Mouse (Mus musculus): ENCODE data around the gene Olfr1318. TPM values are rescaled to one million over a fixed set of nuclear protein-coding genes. Genes with fewer than 3 reads are reported as not detected.

Gene Olfr1318
- not detected in 2 replicates for polyA plus RNA-seq (2015; fragmentation: Nextera tagmentation; extraction: Ambion mirVana)

- Histone ChIP-seq H3K9ac (no peak within 1 kb of the TSS), H3K9me3 (no peaks in the 10 kb centered on the region), H3K4me1 (no peaks in the 10 kb centered on the region), H3K27ac (no peak within 1 kb of the TSS), H3K36me3 (no peaks in the 10 kb centered on the region), H3K27me3 (no peaks in the 10 kb centered on the region), H3K4me2 (no peak within 1 kb of the TSS), H3K4me3 (no peak within 1 kb of the TSS)
- no peak for ATAC-seq (ENCODE audit: borderline replicate concordance, extremely low read depth, low FRiP score, low TSS enrichment)
Observed at GRCm38 (mm10) chr2:112153898-112154297, at the start of gene Olfr1318. Olfr1318 (plus strand) TSS chr2:112154198.

- H3K9ac ChIP-seq = no peak within 1 kb of the TSS
- no peak within 1 kb of the TSS for H3K27ac ChIP-seq
- H3K9me3 ChIP-seq = no peaks in the 10 kb centered on the region
- no peaks in the 10 kb centered on the region for H3K36me3 ChIP-seq
- H3K4me2 ChIP-seq = no peak within 1 kb of the TSS
- H3K4me3 ChIP-seq = no peak within 1 kb of the TSS
- no peak for ATAC-seq (ENCODE audit: borderline replicate concordance, extremely low read depth, low FRiP score, low TSS enrichment)
- H3K4me1 ChIP-seq = no peaks in the 10 kb centered on the region
- 72% methylated on average over 1 of the region's 1 CpGs for WGBS
- no peaks in the 10 kb centered on the region for H3K27me3 ChIP-seq
Observed at GRCm38 (mm10) chr2:112115340-112115739, 38.7 kb upstream of the Olfr1318 start, which contains the start of gene Olfr1315-ps1. Olfr1315-ps1 (minus strand) TSS chr2:112115440.

- 73% methylated on average over 2 of the region's 2 CpGs for WGBS
- no peak within 1 kb of the TSS for H3K27ac ChIP-seq
- ATAC-seq (ENCODE audit: borderline replicate concordance, extremely low read depth, low FRiP score, low TSS enrichment) = no peak
- no peaks in the 10 kb centered on the region for H3K36me3 ChIP-seq
- H3K4me3 ChIP-seq = no peak within 1 kb of the TSS
- no peaks in the 10 kb centered on the region for H3K27me3 ChIP-seq
- no peaks in the 10 kb centered on the region for H3K9me3 ChIP-seq
- H3K4me2 ChIP-seq = no peak within 1 kb of the TSS
- no peaks in the 10 kb centered on the region for H3K4me1 ChIP-seq
- H3K9ac ChIP-seq = no peak within 1 kb of the TSS
Observed at GRCm38 (mm10) chr2:112134877-112135276, 19.1 kb upstream of the Olfr1318 start, which contains the start of gene Olfr1316. Olfr1316 (minus strand) TSS chr2:112134977.

GRCm38 (mm10) chr2:112140029-112140428, 14.0 kb upstream of the Olfr1318 start, which contains the start of gene Olfr1317:
Olfr1317 (plus strand) TSS chr2:112140329.
- H3K27me3 ChIP-seq = no peaks in the 10 kb centered on the region
- H3K9me3 ChIP-seq = no peaks in the 10 kb centered on the region
- no peak within 1 kb of the TSS for H3K4me3 ChIP-seq
- no peak within 1 kb of the TSS for H3K27ac ChIP-seq
- H3K36me3 ChIP-seq = no peaks in the 10 kb centered on the region
- H3K9ac ChIP-seq = no peak within 1 kb of the TSS
- no peak for ATAC-seq (ENCODE audit: borderline replicate concordance, extremely low read depth, low FRiP score, low TSS enrichment)
- H3K4me1 ChIP-seq = no peaks in the 10 kb centered on the region
- 78% methylated on average over 2 of the region's 2 CpGs for WGBS
- no peak within 1 kb of the TSS for H3K4me2 ChIP-seq

DNA sequence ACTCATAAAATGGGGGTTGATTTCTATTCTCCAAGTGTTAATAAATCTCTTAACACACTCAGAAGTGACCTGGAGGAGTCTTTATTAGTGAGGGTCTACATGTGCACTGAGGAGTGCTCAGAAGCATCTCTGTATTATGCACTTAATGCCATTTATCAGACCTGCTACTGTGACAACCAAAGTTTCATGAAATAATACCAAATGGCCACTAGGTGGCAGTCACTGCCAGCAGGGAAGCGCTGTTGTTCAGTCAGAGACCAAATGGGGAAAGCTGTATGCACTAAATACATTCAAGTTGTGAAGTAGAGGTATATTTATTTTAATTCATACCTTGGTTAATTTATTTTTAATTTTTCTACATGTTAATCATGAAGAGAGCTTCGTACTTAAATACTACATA, 42.9 kb downstream of the Olfr1318 start:
- H3K4me3 ChIP-seq = no peak overlapping the region
- no peaks in the 10 kb centered on the region for H3K4me1 ChIP-seq
- no peak overlapping the region for H3K9ac ChIP-seq
- H3K27me3 ChIP-seq = no peaks in the 10 kb centered on the region
- no peaks in the 10 kb centered on the region for H3K9me3 ChIP-seq
- no peak for ATAC-seq (ENCODE audit: borderline replicate concordance, extremely low read depth, low FRiP score, low TSS enrichment)
- WGBS = 0% methylated on average over 2 of the region's 2 CpGs
- no peak overlapping the region for H3K27ac ChIP-seq
- no peak overlapping the region for H3K4me2 ChIP-seq
- no peaks in the 10 kb centered on the region for H3K36me3 ChIP-seq

GRCm38 (mm10) chr2:112203056-112203455, 49.1 kb downstream of the Olfr1318 start:
- no peaks in the 10 kb centered on the region for H3K4me1 ChIP-seq
- WGBS = 44% methylated on average over 6 of the region's 6 CpGs

More at GRCm38 (mm10) chr2:112203056-112203455, 49.1 kb downstream of the Olfr1318 start:
- Histone ChIP-seq H3K4me2 (no peak overlapping the region), H3K9me3 (no peaks in the 10 kb centered on the region), H3K4me3 (no peak overlapping the region), H3K27ac (no peak overlapping the region), H3K36me3 (no peaks in the 10 kb centered on the region), H3K27me3 (no peaks in the 10 kb centered on the region), H3K9ac (no peak overlapping the region)
- ATAC-seq (ENCODE audit: borderline replicate concordance, extremely low read depth, low FRiP score, low TSS enrichment) = no peak; the same call in 1 of the 2 replicates

Other genes with a start within 250 kb of the Olfr1318 start
- not detected in 2 replicates for gene Olfr1306, start 237.9 kb upstream of the Olfr1318 start, polyA plus RNA-seq (2015; fragmentation: Nextera tagmentation; extraction: Ambion mirVana)
- 0.01 TPM in 1 of 2 replicates, not detected in the other for gene Olfr1307, start 204.8 kb upstream of the Olfr1318 start, polyA plus RNA-seq (2015; fragmentation: Nextera tagmentation; extraction: Ambion mirVana)
- not detected in 2 replicates for gene Olfr1308, start 189.3 kb upstream of the Olfr1318 start, polyA plus RNA-seq (2015; fragmentation: Nextera tagmentation; extraction: Ambion mirVana)
- not detected in 2 replicates for gene Olfr1309, start 163.9 kb upstream of the Olfr1318 start, polyA plus RNA-seq (2015; fragmentation: Nextera tagmentation; extraction: Ambion mirVana)
- gene Olfr1310, start 141.5 kb upstream of the Olfr1318 start, polyA plus RNA-seq (2015; fragmentation: Nextera tagmentation; extraction: Ambion mirVana) = not detected in 2 replicates
- not detected in 2 replicates for gene Olfr1311, start 129.8 kb upstream of the Olfr1318 start, polyA plus RNA-seq (2015; fragmentation: Nextera tagmentation; extraction: Ambion mirVana)
- not detected in 2 replicates for gene Olfr1312, start 104.0 kb upstream of the Olfr1318 start, polyA plus RNA-seq (2015; fragmentation: Nextera tagmentation; extraction: Ambion mirVana)
- not detected in 2 replicates for gene Olfr1313, start 76.4 kb upstream of the Olfr1318 start, polyA plus RNA-seq (2015; fragmentation: Nextera tagmentation; extraction: Ambion mirVana)
- gene Olfr1314, start 57.4 kb upstream of the Olfr1318 start, polyA plus RNA-seq (2015; fragmentation: Nextera tagmentation; extraction: Ambion mirVana) = not detected in 2 replicates
- not detected in 2 replicates for gene Olfr1315-ps1, start 38.8 kb upstream of the Olfr1318 start, polyA plus RNA-seq (2015; fragmentation: Nextera tagmentation; extraction: Ambion mirVana)
- gene Olfr1316, start 19.2 kb upstream of the Olfr1318 start, polyA plus RNA-seq (2015; fragmentation: Nextera tagmentation; extraction: Ambion mirVana) = not detected in 2 replicates
- not detected in 2 replicates for gene Olfr1317, start 13.9 kb upstream of the Olfr1318 start, polyA plus RNA-seq (2015; fragmentation: Nextera tagmentation; extraction: Ambion mirVana)
- gene Lpcat4, start 85.3 kb downstream of the Olfr1318 start, polyA plus RNA-seq (2015; fragmentation: Nextera tagmentation; extraction: Ambion mirVana) = 16.3 and 17.3 TPM in 2 replicates
- not detected in 2 replicates for gene Nutm1, start 105.1 kb downstream of the Olfr1318 start, polyA plus RNA-seq (2015; fragmentation: Nextera tagmentation; extraction: Ambion mirVana)
- gene Nop10, start 107.7 kb downstream of the Olfr1318 start, polyA plus RNA-seq (2015; fragmentation: Nextera tagmentation; extraction: Ambion mirVana) = 182 and 204 TPM in 2 replicates
- 6.8 and 9.3 TPM in 2 replicates for gene Slc12a6, start 111.6 kb downstream of the Olfr1318 start, polyA plus RNA-seq (2015; fragmentation: Nextera tagmentation; extraction: Ambion mirVana)
- gene Gm21985, start 112.1 kb downstream of the Olfr1318 start, polyA plus RNA-seq (2015; fragmentation: Nextera tagmentation; extraction: Ambion mirVana) = not detected in 2 replicates
- 107 and 113 TPM in 2 replicates for gene Emc4, start 213.8 kb downstream of the Olfr1318 start, polyA plus RNA-seq (2015; fragmentation: Nextera tagmentation; extraction: Ambion mirVana)
- 39.4 and 40.2 TPM in 2 replicates for gene Katnbl1, start 225.0 kb downstream of the Olfr1318 start, polyA plus RNA-seq (2015; fragmentation: Nextera tagmentation; extraction: Ambion mirVana)

Data from lung, embryonic 15.5 days (tissue).